ENCODE assay signal across 12 mouse cellular contexts in genomic region chr2:24490564-24490963, GRCm38 (mm10). TPM values are rescaled to one million over a fixed set of nuclear protein-coding genes. Genes with fewer than 3 reads are reported as not detected.
DNase-seq lines count a peak whose midpoint lies in the region; ATAC-seq and TF ChIP-seq lines count a peak whose summit lies in the region.
"Had no signal": no experiment of that assay in that cellular context is flagged by ENCODE, and none has a peak within 500 bp of the region (broad histone marks: within the 10 kb centered on the region; RNA-seq: fewer than 3 reads in every experiment).

No protein-coding gene starts in this region.

- ATAC-seq in neural tube, embryonic 11.5 days (ENCODE audit: insufficient read depth, low FRiP score, low TSS enrichment), result no peak
- ATAC-seq in neural tube, embryonic 15.5 days (ENCODE audit: low FRiP score), result no peak
- no peak for ATAC-seq in megakaryocyte, adult 5-6 weeks (ENCODE audit: poor library complexity, severe bottlenecking)

- H3K9me3 ChIP-seq in neural tube, embryonic 11.5 days (ENCODE audit: control insufficient read depth, low read length), result no peaks in the 10 kb centered on the region
- no peaks in the 10 kb centered on the region for H3K9me3 ChIP-seq in neural tube, embryonic 15.5 days (replicated peaks)
- H3K9me3 ChIP-seq: embryonic facial prominence, embryonic 15.5 days; limb, embryonic 13.5 days; midbrain, embryonic 12.5 days had no signal

- no peak for TF ChIP-seq EP300 in heart, adult 2 months (IDR thresholded peaks at IDR 0.05; ENCODE audit: insufficient read depth, low read depth, low read length)

- no peaks in the 10 kb centered on the region for H3K79me2 ChIP-seq in heart, adult 2 months (replicated peaks; ENCODE audit: control insufficient read depth, insufficient read depth, low read length)

- no peak for DNase-seq in heart, adult 2 months
- no peak for DNase-seq in heart, adult 9 months (ENCODE audit: low spot score in 2 of 2)
- peak; percentile 45 for DNase-seq in neural tube, embryonic 11.5 days (ENCODE audit: low spot score)
- peak; percentile 10 for DNase-seq in induced T-regulatory cell, adult 2 months (ENCODE audit: low read depth)
- no peak for DNase-seq in urinary bladder, postnatal 14 days (ENCODE audit: low spot score)
- DNase-seq in left cerebral cortex, postnatal 4 days, result no peak

- no peak overlapping the region for H3K4me3 ChIP-seq in heart, adult 2 months
- no peak overlapping the region for H3K4me3 ChIP-seq in neural tube, embryonic 11.5 days (ENCODE audit: low read depth, low read length)
- H3K4me3 ChIP-seq in neural tube, embryonic 15.5 days (replicated peaks), result no peak overlapping the region
- H3K4me3 ChIP-seq: embryonic facial prominence, embryonic 15.5 days; limb, embryonic 13.5 days; midbrain, embryonic 12.5 days had no signal

- H3K4me1 ChIP-seq in heart, adult 2 months (ENCODE audit: control insufficient read depth, insufficient read depth, low read length), result no peaks in the 10 kb centered on the region
- H3K4me1 ChIP-seq in neural tube, embryonic 11.5 days (ENCODE audit: control insufficient read depth, insufficient read depth, low read length), result no peaks in the 10 kb centered on the region
- H3K4me1 ChIP-seq in neural tube, embryonic 15.5 days, result no peaks in the 10 kb centered on the region
- H3K4me1 ChIP-seq: embryonic facial prominence, embryonic 15.5 days; limb, embryonic 13.5 days; midbrain, embryonic 12.5 days had no signal

- TF ChIP-seq CTCF in heart, adult 2 months (IDR thresholded peaks at IDR 0.05), result peak; percentile 65

- H3K9ac ChIP-seq in heart, adult 2 months (ENCODE audit: low read depth, low read length), result no peak overlapping the region
- H3K9ac ChIP-seq in neural tube, embryonic 11.5 days (ENCODE audit: low read length), result no peak overlapping the region
- no peak overlapping the region for H3K9ac ChIP-seq in neural tube, embryonic 15.5 days (replicated peaks)
- H3K9ac ChIP-seq: embryonic facial prominence, embryonic 15.5 days; limb, embryonic 13.5 days; midbrain, embryonic 12.5 days had no signal

- no peak for TF ChIP-seq POLR2A in heart, adult 2 months (IDR thresholded peaks at IDR 0.05; ENCODE audit: insufficient read depth, low read depth, low read length)

- no peaks in the 10 kb centered on the region for H3K36me3 ChIP-seq in heart, adult 2 months (ENCODE audit: control insufficient read depth, insufficient read depth, low read length)
- H3K36me3 ChIP-seq in neural tube, embryonic 11.5 days (ENCODE audit: control insufficient read depth, insufficient read depth, low read length), result no peaks in the 10 kb centered on the region
- H3K36me3 ChIP-seq in neural tube, embryonic 15.5 days, result no peaks in the 10 kb centered on the region
- H3K36me3 ChIP-seq: embryonic facial prominence, embryonic 15.5 days; limb, embryonic 13.5 days; midbrain, embryonic 12.5 days had no signal

- H3K27ac ChIP-seq in heart, adult 2 months, result no peak overlapping the region
- no peak overlapping the region for H3K27ac ChIP-seq in neural tube, embryonic 11.5 days (ENCODE audit: low read depth, low read length)
- no peak overlapping the region for H3K27ac ChIP-seq in neural tube, embryonic 15.5 days (replicated peaks)
- H3K27ac ChIP-seq: embryonic facial prominence, embryonic 15.5 days; limb, embryonic 13.5 days; midbrain, embryonic 12.5 days had no signal

- H3K27me3 ChIP-seq in heart, adult 2 months (ENCODE audit: control insufficient read depth, insufficient read depth, low read length), result no peaks in the 10 kb centered on the region
- H3K27me3 ChIP-seq in neural tube, embryonic 11.5 days (ENCODE audit: control insufficient read depth, insufficient read depth, low read length), result no peaks in the 10 kb centered on the region
- H3K27me3 ChIP-seq in neural tube, embryonic 15.5 days (replicated peaks), result 0 out of 2 replicates have a peak, but pooled peaks cover 5% of the 10 kb centered on the region
- H3K27me3 ChIP-seq: embryonic facial prominence, embryonic 15.5 days; limb, embryonic 13.5 days; midbrain, embryonic 12.5 days had no signal

- intact Hi-C loops in heart, adult 2 months (cut with DNase I), result loop anchor here (2.0 kb wide), 1 partner anchor 78 kb away; no protein-coding TSS in a partner anchor
- intact Hi-C loops in left cerebral cortex, postnatal 4 days (cut with DNase I), result no loop called here

- no peak overlapping the region for H3K4me2 ChIP-seq in neural tube, embryonic 11.5 days (ENCODE audit: low read depth)
- no peak overlapping the region for H3K4me2 ChIP-seq in neural tube, embryonic 15.5 days
- H3K4me2 ChIP-seq: embryonic facial prominence, embryonic 15.5 days; limb, embryonic 13.5 days; midbrain, embryonic 12.5 days had no signal

- WGBS in heart, adult 2 months, result 39% methylated on average over 6 of the region's 6 CpGs
- 46% methylated on average over 6 of the region's 6 CpGs for WGBS in neural tube, embryonic 11.5 days
- WGBS in neural tube, embryonic 15.5 days, result 46% methylated on average over 6 of the region's 6 CpGs

RNA-seq across cellular contexts. Expression of gene Pax8, which starts 15.2 kb away (rescaled TPM):
- total RNA-seq in heart, adult 2 months (2021), result not detected
- polyA plus RNA-seq in heart, adult 2 months (2012; rRNA removed), result not detected in 2 replicates
- polyA plus RNA-seq in neural tube, embryonic 11.5 days (2014; fragmentation: Nextera tagmentation; extraction: Ambion mirVana), result 25.8 and 26.1 TPM in 2 replicates
- polyA plus RNA-seq in neural tube, embryonic 15.5 days (2015; fragmentation: Nextera tagmentation; extraction: Ambion mirVana), result 38.0 and 42.0 TPM in 2 replicates
- total RNA-seq in megakaryocyte, adult 5-6 weeks (2015), result 0.52 and 2.4 TPM in 2 replicates
- total RNA-seq in megakaryocyte, adult 5-6 weeks (2017), result 0.24 and 0.48 TPM in 2 replicates
- not detected for total RNA-seq in left cerebral cortex, postnatal 4 days (2021)
- total RNA-seq: heart, adult 18-20 months had no signal
- polyA plus RNA-seq: limb, embryonic 13.5 days had no signal

Comparison
In these comparisons a context has a peak if more than half of its experiments do, and no peak if none do; other contexts are left out.
1. DNase-seq: peak in neural tube, embryonic 11.5 days (single experiment) and induced T-regulatory cell, adult 2 months (single experiment); none in heart, adult 2 months (0 of 2), heart, adult 9 months (0 of 2), urinary bladder, postnatal 14 days (single experiment) and left cerebral cortex, postnatal 4 days (single experiment).